Mouse (Mus musculus): ENCODE measurements around the gene Lacc1. TPM values are rescaled to one million over a fixed set of nuclear protein-coding genes. Genes with fewer than 3 reads are reported as not detected.
A peak's percentile ranks its signal among the peaks of the same experiment; 100 is the strongest.
"Not testable (repeated sequence)": the region's sequence is repeated elsewhere in the genome, so short reads cannot be mapped to it uniquely, and the experiment has no call there.

Gene Lacc1
- total RNA-seq (2021): 10 to 100 TPM; 15.5 to 16.8 TPM
- long read RNA-seq, experiment 1, partial matches to known transcripts: 1 of 6 reads
- long read RNA-seq, experiment 1, other reads (novel, unspliced or antisense): 2 of 6 reads
- long read RNA-seq, experiment 2, transcript Lacc1-201 (8 exons, 2,444 nt): major isoform, 20 of 26 reads
- long read RNA-seq, experiment 2, partial matches to known transcripts: 1 of 26 reads
- long read RNA-seq, experiment 2, other reads (novel, unspliced or antisense): 3 of 26 reads

DNA sequence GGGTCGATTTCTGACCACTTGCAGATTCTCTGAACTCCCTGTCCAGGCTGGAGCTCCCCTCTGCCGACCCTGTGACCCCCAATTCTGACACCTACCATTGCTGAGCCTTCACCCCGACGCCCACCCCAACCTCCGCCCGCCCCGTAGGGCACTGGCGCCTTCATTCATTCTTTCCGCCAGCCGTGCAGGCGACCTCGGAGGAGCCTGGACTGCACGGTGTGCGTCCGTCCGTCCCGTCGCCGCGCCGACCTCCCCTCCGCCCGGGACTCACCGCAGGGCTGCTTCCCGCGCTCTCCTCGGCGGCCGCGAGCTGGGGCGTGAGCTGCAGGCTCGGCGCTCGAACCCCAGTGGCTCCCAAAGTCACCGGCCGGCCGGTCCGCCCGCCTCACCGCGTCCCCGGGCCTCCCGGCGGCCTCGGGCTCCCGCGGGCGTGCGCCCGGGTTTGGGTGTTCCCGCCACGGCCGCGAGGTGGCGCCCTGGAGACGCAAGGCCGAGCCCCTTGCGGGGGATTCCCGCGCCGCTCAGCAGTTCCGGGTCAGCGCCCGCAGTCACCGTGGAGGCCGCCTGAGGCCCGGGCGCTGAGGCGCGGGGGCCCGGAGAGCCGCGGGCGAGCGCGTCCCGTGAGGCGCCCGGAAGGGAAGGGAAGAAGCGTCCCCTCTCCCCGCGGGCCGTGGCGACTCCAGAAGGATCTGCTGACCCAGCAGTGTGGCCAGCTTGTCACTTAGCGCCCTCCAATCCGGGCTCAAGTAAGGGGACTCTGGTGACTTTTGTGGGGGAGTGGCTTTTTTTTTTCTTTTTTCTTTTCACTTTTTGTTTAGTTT, at the start of gene Lacc1, which contains the start of gene Ccdc122:
Gene Lacc1, minus strand, starts transcription at position 679 of the 821 bp plus-strand sequence.
Gene Ccdc122, plus strand, starts transcription at position 547 of the 821 bp plus-strand sequence.
- peak; percentile 73 to 81 for DNase-seq (ENCODE audit: low spot score in 2 of 2)

DNA sequence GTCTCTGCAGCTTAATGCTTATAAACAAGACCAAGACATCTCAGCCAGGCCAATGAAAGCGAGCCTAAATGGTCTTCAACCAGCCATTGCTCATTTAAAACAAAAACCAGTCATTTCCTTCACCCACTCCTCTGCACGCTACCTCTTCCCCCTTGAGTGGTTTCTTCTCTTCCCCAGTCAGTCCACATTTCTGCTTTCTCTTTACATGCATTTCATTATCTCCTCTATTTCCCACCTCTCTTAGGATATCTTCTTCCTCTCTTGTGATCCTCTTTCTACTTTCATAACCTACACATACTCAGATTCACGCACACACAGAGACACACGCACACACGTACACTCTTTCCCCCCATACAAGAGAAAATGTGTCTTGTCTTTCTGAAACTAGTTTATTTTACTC, 44.5 kb upstream of the Lacc1 start:
- no peak for DNase-seq (ENCODE audit: low spot score in 2 of 2)

DNA sequence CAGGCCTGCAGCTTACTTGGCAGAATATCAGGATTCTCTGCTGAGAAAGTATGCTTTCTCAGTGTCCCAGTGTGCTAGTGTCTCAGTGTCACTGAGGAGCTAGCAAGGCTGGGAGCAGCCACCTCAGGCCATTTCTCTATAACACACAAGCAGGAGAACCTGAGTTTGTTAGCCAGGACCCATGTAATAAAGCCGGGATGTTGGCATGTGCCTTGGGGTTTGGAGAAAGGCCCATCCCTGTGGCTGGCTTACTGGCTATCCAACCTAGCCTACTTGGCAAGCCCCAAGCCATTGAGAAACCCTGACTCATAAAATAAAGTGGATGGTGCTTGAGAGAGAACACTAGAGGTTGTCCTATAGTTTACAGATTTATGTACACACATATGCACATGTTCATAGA, 32.7 kb upstream of the Lacc1 start:
- DNase-seq (ENCODE audit: low spot score in 2 of 2): no peak

DNA sequence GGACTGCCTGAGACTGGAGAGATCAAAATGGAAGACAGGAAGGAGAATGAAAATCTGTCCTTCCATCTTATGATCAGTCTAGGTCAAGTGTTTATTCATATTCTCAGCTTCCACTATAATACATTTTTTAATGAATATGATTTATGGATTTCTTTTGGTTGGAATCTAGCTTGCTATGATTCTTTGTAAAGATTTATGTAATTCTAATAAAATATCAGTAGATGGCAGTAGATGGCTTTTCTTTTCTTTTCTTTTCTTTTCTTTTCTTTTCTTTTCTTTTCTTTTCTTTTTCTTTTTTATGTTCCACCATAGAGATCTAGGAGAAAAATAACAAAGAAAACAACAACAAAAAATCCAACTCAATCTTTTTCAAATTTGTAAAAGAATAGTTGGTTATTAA, 16.6 kb upstream of the Lacc1 start:
- DNase-seq (ENCODE audit: low spot score in 2 of 2): no peak

DNA sequence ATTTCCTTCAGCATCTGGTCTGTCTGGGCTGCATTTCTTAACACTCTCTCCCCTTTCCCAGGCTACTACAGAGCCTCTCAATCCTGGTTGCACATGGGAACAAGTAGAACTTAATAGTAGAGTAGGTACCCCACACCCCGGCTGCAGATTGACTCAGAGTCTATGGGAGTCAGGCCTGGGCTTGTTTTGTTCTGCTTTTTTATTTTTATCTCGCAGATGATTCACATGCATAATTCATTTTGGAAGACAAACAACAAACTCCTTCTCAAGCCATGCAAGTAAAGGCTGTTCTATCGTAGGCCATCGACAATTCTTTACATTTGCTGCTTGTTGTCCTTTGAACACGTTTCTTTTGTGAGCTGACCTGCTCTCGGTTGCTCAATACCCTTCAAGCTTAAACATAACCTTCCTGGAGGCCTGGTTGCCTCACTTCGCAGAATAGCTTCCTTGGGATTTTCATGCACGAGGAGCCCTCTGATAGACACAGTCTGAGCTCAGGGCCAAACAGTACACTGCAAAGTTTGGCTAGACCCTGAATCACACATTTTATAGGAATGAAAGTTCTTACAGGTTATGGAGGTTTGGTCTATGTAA, 1.2 kb upstream of the Lacc1 start:
- DNase-seq (ENCODE audit: low spot score in 2 of 2): no peak

DNA sequence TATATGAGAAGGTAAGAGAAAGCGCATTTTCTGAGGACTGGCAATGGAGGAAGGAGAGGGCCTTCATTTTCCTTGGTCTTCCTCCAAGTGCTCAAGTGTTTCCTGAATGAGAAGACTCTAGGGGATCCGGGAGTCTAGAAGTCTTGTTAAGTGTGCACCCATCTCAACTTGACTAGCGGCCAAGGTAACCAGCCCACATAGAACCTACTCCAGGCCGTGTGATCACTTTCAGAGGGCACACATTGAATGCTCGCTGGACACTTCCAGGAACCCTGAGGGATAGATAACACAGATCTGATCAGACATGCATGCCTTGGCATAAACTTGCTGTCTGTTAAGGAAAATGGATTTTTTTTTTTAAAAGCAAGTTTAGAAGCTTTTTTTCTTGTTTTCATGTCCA, 626 bp upstream of the Lacc1 start:
- DNase-seq (ENCODE audit: low spot score in 2 of 2): no peak

DNA sequence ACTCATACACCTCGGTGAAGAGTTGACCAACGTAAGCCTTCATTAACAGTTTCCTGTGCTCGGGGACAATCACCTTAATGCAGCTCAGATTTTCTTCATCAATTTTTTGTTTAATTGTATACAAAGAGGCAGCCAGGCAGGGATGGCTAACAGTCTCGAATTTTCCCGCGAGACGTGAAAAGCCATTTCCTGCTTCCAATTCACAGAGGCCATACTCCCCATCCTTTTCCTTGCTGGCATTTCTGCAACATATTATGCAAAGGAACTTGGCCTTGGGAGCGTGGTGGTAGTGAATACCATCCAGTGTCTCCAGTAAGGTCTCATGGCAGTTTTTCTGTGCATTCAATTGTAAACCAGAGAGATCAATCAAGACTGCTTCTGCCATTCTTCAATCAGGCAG, 1.7 kb downstream of the Lacc1 start:
- no peak for DNase-seq (ENCODE audit: low spot score in 2 of 2)

DNA sequence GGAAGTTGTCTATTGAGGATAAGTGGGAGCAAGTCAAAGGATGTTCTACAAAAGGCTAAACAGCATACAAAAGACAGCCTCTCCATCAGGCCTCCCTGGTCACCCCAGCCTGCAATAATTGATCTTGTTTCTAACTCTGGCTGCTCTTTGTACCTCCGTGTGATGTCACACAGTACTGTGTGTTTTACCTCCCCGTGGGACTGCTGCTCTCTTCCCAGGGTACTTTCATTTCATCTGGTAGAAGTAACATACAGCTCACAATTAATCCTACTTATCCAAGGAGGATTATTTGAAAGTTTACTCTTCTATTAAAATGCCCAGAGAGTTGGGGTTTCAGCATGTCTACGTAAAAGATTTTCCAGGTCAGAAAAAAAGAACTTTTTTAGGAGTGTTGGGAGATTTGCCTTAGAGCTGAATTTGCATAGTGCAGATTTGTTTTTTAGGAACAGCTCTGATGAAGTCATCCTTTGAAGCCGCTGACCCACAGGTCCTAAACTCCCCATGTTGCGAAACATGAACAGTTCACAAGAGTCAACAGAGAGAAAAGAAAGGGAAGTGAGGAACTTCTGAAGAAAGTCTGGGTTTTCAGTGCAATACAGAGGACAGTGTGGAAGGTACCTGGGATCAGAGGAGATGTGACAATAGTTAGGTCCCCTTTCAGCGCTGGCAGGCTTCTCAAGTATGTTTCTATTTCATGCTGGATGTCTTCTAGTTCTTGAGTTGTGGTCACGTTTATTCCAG, 2.4 kb downstream of the Lacc1 start:
- no peak for DNase-seq (ENCODE audit: low spot score in 2 of 2)

DNA sequence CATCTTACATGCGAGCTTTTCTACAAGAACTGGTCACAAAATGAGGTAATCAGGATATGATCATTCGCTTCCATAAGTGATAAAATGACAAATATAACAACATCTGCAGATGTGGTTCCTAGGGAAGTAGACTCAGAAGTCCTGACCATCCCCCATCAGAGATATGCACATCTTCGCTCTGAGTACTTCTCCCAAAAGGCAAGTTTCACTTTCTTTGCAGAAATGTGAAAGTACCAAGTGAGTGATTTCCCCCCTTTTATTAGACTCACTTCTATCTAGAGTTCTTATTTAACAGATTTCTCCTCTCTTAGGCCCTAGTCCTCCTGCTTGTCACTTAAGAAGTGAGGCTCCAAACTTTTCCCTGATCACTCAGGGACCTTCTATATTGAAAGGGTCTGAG, 3.3 kb downstream of the Lacc1 start:
- no peak for DNase-seq (ENCODE audit: low spot score in 2 of 2)

DNA sequence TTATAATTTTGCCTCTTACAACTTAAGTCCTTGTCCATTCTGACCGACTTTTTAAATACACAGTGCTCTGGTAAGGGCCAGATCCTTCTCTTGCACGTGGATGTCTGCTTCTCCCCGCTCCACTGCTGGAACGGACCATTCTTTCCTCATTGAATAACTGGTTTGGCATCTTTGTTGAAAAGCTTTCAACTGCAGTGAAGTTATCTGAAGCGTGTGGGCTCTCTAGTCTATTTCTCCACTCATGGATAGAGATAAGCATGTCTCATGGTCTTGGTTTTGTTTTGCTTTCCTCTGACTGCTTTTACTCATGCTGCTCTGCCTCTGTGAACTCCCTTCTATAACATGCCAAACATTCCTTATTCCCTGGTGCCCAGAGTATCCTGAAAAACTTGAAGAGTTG, 4.3 kb downstream of the Lacc1 start:
- DNase-seq (ENCODE audit: low spot score in 2 of 2): no peak

DNA sequence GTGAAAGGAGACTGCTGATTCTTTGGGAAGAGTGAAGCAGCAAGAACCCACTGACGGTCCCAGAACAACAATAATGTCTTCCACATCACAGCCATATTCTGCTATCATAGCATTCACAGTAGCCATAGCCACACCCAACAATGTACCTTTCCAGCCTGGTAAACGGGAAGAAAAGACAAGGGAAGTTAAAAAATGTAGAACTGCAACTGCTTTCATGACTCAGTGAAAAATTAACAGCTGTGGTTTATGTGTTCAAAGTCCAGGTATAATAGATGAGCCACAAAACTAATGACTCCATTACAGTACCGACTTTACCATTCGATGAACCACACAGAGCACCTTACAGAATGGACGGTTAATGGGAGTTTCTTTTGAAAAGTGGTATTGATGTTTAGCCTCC, 5.9 kb downstream of the Lacc1 start:
- no peak for DNase-seq (ENCODE audit: low spot score in 2 of 2)

DNA sequence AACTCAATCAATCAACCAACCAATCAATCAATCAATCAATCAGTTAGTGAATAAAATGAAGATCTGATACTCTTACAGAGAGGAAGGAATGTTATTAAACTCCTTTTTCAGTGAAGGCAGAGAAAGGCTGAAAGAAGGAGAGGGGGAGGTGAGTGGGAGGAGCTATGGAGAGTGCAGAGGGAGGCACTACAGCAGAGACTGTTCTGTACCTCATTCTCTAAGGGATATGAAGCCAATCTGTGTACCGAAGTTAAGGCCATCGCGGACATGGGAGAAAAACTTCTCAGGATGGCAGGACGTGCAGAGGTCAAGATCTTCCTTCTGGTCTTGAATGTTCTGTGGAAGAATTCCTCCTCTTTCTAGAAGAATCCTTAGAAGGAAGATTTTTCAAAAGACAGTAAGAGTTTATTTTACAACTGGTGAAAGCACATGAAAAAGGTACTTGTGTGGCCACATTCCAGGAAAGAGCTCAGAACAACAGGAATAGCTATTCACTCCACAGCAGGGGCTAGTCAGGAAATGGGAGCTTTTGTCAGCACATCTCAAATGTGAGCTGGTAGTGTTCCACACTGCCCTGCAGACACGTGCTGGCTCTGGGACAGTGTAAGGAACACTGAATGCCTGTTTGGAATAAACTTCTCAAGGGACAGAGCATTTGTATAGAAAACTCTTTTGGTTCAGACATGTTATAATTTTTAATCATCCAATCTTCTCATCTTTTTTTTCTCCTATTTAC, 7.2 kb downstream of the Lacc1 start:
- DNase-seq (ENCODE audit: low spot score in 2 of 2): no peak

DNA sequence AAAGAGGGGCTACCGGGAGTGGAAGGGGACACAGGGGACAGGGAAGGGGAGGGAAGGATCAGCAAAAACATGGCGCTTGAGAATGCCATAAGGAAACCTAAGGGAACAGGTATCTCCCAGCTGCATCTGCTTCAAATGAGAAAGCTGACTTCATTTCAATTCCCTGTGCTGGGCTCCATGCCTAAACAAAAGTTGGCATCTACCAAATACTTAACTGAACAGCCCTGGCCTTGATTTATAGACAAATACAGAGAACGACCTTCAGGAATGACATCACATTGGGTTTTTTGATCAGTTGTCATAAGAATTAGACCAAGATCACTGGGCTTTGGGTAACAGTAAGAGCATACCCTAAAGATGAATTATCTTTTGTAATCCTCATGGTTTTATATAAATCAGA, 12.2 kb downstream of the Lacc1 start:
- DNase-seq (ENCODE audit: low spot score in 2 of 2): no peak

DNA sequence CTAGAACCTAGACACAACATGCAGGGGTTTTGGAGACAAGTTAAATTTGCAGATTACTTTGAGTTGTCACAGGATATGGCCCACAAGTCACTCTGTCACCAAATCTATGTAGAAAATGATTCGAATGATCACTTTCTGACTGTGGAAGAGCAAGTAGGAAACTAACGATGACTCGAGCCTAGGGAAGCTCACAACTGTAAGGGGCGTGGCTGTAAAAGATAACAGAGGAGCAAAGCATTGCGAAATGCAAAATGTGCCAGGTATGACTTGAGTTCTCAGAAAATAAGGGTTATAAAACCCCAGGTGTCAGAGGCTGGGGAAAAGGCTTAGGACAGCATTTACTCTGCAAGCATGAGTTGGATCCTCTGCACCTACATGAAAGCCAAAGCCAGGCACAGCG, 19.5 kb downstream of the Lacc1 start:
- DNase-seq (ENCODE audit: low spot score in 2 of 2): no peak

DNA sequence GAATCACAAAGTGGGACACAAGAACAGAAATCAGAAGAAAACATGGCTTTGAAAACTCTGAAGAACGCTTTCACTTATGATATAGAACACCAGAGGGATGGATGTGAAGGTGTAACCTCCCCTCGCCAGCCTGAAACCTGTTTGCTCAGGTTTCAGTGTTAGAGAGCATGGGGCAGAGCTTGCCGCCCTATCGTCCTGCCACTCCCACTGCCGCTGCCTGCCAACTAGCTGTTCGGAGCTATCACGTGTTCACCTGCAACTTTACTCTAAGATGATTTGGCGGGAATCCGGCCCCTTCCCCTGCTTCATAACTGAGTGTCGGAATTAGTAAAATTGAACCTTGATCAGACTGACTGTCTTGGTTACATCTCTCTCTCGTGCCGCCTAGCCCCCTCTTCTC, 19.9 kb downstream of the Lacc1 start:
- DNase-seq (ENCODE audit: low spot score in 2 of 2): not testable (repeated sequence)

DNA sequence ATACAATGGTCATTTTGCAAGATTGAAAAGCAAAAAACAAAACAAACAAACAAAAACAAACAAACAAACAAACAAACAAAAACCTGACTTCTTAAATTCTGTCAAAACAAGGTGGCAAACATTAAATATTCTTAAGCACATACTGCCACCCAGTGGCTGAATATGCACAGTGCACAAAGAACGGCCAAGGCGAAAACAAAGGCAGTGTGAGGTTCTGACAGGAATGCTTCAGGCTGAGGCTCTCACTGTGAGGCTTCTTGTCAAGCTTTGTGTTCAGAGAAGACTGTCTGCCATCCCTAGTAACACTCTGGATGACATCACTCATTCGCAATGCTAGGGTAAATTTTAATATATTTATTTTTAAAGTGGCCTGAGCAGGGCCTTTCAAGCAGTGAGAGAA, 24.9 kb downstream of the Lacc1 start:
- peak; percentile 23 to 35 for DNase-seq (ENCODE audit: low spot score in 2 of 2)

DNA sequence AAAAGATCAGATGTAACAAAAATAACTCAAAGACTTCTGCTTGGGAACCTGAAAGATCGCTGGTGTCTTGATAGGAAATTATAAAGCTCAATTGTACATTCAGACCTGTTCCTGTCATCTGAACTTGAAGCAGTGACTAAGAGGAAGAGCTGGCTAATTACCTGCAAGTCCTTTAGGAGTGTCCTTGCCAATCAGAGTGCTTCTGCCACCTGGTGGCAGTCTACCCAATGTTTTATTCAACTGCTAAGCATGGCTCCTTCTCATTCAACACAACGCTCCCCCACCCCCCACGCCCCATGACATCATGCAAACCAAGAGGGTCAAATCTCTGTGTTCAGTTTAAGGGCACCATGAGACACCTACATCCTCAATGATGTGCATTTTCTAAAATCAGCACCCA, 28.5 kb downstream of the Lacc1 start:
- peak; percentile 38 for DNase-seq (ENCODE audit: low spot score in 2 of 2)

DNA sequence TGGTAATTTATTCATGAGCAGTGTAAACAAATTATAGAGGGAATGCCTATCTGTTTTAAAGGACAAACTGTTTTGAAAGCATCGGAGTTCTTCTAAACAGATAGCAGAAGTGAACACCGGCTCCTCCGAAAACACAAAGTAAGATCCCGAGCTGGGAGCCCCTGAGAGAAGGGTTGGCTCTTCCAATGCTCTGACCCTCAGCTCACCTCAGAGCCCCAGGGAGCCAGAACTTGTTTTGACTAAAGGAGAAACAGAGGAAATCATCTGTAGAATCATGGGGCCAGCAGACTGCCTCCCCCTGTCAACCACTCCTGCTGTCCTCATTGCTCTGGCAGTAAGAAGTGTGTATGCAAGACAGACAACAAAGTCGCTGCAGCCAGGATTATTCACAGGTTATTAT, 31.1 kb downstream of the Lacc1 start:
- DNase-seq (ENCODE audit: low spot score in 2 of 2): no peak

DNA sequence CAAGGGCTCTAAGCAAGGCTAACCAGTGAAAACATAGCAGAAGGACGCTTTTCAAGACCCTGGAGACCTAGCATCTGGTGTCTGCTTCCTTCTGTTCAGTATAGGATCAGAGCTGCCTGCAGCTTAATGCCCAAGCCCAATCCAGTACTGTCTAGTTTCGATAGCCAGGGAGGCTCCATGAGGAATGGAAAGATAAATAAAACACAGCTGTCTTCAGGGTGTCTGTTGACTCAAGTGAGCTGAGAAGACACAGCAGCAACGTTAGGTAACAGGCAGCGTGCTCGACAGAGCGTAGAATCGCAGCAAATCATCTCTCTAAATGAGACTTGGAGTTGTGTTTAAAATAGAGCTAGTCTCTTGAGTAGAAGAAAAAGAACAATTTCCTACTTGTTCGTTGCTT, 32.0 kb downstream of the Lacc1 start:
- DNase-seq (ENCODE audit: low spot score in 2 of 2): no peak

DNA sequence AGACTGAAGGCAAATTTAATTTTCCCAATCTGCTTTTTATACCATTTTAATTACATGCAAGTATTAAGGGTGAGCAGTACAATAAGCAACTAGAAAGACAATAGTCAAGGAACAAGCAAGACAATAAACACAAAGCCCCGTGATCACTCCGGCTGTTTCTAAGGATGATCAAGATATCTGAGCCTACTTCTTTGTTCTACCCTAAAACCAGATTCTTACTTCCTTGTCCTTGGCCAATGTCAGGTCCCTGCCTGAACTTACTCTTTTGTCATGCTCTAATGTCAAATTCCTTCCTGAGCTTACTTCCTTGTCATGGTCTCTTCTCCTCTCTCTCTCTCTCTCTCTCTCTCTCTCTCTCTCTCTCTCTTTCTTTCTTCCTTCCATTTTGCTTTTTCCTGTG, 46.4 kb downstream of the Lacc1 start:
- not testable (repeated sequence) for DNase-seq (ENCODE audit: low spot score in 2 of 2)

DNA sequence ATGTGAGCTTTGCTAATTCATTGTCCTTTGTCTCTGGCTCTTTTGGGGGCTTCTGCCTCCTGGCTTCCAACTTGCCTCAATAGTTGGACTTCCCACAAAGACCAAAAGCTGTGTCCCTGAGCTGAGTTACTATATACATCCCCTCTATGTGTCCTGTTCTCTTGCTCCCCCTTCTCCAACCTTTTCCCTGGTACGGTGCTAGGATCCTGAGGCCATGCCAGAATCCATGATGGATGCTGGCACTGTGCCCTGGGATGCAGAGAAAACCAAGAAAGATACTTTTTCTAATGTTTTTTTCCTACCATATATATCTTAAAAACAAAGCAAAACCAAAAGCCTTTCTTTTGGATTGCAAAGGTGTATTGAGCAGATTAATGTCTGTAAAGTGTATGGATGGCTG, 54.9 kb downstream of the Lacc1 start:
- DNase-seq (ENCODE audit: low spot score in 2 of 2): no peak

Measured in adrenal gland, postnatal 4 days (tissue).